Mouse (Mus musculus) left cerebral cortex, postnatal 14 days (tissue): ENCODE data around the gene Zfp462. TPM values are rescaled to one million over a fixed set of nuclear protein-coding genes. Genes with fewer than 3 reads are reported as not detected.

Experiments used
- DNase-seq, 2 experiments: peaks; one replicate each; pipeline ENCODE4 v3.0.0; 2021 to 2022; ENCODE audit warnings: low spot score in 2 of 2, mixed read lengths in 1 of 2
- intact Hi-C: fragments of 180-260 bp; cut with DNase I; formaldehyde crosslinking; loops from one replicate; pipeline ENCODE4 v1.15.1; 2025
- total RNA-seq, 2 experiments: library from RNA; stranded (reverse); gene quantifications; 2 replicates each; pipeline ENCODE4 v1.2.3; 2021

The Zfp462 gene
- total RNA-seq, 2 experiments from 2014 or later = 51.4 to 54.4 TPM

DNA sequence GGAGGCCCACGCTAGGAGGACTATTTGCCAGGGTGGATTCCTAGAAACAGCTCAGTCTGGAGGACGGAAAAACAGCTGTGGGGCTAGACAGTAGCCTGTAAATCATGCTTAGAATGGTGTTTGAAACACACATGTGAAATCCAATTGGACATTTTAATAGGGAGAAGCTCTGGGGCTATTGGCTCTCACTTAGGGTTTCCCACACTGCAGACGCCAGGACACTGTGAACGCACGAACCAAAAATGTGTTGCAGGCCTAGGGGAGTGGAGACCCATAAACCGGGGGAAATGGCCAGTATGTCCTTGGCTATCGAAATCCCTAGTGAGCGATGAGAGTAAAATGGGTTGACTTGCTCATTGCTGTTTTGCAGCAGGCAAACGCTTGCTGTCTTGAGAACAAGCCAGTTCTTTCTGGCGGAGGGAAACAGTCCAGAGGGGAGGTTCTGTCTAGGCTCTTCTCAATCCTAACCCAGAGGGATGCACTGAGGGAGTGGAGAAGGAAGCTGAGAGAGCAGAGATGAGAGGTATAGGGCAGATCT is 81.3 kb downstream of the Zfp462 start:
- no peak for DNase-seq
- intact Hi-C loops = no loop called here

GRCm38 (mm10) chr4:55030401-55030800 is 85.6 kb downstream of the Zfp462 start:
- intact Hi-C loops = loop anchor here (10.0 kb wide), 1 partner anchor 1096 kb away; no protein-coding TSS in a partner anchor
- no peak for DNase-seq

DNA sequence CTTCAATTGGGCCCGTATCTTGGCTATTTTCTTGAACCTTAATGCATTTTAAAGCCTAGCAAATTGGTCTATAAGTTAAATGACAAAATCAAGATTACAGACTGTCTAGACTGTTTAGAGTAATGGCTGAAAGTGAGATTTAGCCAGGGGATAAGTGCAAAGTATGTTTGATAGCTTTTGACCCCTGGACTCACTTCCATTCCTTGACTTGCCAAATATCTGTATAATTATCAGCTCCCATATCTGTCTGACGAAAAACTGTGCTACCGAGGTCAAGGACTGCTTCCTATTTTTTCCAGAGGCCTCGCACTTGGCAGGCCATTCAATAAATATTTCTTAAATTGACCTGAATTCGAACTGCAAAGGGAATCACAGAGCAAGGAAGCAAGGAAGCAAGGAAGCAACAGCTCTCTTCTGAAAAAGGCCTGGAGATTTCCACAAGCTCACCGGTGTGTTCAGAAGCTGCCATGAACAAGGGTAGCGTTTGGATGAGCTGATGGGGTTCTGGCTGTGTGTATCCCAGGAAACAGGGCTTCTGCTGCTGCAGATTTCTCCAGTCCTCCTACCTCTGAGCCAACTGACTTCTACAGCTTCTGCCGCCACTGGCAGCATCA is 87.6 kb downstream of the Zfp462 start:
- intact Hi-C loops = loop anchor here (10.0 kb wide), 1 partner anchor 1098 kb away; no protein-coding TSS in a partner anchor
- no peak for DNase-seq

DNA sequence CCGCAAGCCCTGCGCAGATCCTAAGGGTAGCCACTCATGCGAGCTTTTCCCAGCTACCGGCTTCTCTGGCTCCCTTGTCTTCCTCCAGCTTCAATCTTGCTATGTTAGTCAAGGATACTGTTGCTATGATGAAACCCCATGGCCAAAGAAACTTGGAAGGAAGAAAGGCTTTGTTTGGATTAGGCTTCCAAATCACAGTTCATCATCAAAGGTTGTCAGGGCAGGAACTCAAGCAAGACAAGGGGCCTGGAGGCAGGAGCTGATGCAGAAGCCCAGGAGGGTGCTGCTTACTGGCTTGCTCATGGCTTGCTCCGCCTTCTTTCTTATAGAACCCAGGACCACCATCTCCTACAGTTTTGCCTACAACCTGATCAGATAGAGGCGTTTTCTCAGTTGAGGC is 88.6 kb downstream of the Zfp462 start:
- intact Hi-C loops = loop anchor here (10.0 kb wide), 1 partner anchor 1099 kb away; no protein-coding TSS in a partner anchor
- no peak for DNase-seq

- intact Hi-C loops = loop anchor here (10.0 kb wide), 1 partner anchor 1103 kb away; no protein-coding TSS in a partner anchor
- no peak for DNase-seq
Measured at GRCm38 (mm10) chr4:55038139-55038538, 93.3 kb downstream of the Zfp462 start.

DNA sequence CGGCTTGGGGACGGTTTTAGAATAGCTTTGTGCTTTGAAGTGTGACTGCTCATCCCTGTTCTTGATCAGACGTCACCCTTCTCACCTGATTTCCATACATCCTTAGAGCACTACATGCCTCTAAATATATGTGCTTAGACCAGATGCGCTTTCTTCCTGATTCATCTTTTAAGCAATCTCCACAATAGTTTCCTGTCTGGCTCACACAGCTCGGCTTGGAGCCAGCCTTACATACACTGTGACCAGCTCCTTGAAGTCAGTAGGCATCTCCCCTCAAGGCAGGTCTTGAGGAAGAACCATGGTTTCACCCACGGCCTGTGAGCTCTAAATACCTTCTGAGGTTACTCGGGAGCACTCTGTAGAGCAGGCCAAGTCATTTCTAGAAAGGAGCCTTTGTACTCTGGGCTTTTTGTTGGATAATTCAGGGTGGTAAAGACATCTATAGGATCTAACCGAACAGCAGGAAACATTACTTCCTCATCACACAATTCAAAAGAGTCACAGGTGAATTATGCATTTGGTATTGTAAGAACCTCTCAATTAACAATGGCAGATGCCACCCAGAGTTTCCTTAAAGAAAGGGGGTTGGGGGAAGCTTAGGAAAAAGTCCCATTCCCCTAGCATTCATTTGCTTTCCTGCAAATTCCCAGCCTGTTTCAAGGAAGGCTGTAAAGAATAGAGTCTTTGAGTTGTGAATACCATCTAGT is 95.6 kb downstream of the Zfp462 start:
- peak; percentile 34 to 40 for DNase-seq
- intact Hi-C loops = no loop called here

DNA sequence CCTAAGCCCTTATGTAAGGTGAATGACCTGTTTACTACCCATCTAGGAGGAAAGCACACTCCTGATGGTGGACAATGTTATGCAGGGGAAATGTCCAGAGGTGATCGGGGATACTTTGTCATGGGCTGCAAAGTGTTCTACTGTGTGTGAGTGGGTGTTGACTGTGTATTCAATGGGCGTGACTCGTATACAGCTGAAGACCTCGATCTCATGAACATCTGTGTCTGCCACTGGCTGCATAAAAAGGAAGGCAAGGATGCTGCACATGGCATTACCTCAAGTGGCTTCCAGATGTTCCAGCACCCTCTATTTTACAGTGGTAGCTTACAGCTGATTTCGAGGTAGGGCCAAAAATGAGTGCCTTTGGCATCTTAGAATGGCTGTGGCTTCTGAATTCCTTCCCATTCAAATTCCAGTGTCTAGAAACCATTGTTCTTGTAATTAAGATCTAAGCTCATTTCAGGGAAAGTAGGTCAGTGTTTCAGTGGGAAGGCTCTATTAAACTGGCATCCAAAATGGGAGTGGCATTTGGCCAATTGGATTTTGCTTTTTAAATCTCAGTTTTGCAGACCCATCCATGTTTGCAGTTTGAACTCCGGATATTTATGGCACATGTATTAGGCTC is 96.4 kb downstream of the Zfp462 start:
- no peak for DNase-seq
- intact Hi-C loops = no loop called here

DNA sequence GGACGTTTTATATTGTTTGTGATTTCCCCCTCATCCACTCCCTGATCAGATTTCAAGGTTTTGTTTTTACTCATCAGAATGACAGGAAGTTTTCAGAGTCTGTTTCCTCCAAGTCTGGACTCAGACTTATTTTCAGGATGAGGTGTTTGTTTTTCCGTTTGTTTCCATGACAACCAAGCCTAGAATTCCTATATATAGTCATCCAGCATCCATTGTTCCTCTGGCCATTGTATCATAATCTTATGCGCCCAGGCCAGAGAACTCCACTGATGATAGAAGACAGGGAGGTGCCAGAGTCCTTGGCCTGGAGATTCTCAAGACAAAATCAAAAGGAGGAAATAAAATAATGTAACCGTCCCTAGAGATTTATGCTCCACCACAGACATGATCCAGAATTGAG is 97.7 kb downstream of the Zfp462 start:
- intact Hi-C loops = no loop called here
- no peak for DNase-seq

GRCm38 (mm10) chr4:55047266-55047665 is 102.4 kb downstream of the Zfp462 start:
- DNase-seq = no peak
- intact Hi-C loops = no loop called here

- intact Hi-C loops = no loop called here
- peak in 1 of 2 experiments; percentile 41 for DNase-seq
Measured at GRCm38 (mm10) chr4:55049938-55050610, 105.2 kb downstream of the Zfp462 start.

DNA sequence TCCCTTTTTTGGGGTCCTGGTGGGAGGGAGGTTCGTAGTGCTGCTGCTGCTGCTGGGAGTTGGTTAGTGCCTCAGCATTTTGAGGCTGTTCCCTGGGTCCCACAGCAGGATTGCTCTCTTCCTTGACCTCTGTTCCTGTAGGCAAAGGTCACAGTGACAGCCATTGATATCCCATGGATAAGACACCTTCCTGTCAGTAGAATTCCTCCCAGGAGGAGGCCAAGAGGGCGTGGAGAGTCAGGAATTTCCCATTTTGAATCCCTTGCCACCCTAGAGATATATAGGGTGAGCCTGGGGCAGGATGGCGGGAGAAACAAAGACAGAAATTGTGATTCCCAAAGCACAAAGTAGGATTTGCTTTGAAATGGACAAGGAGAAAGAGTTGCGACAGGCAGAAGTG is 106.5 kb downstream of the Zfp462 start:
- no peak for DNase-seq
- intact Hi-C loops = no loop called here

DNA sequence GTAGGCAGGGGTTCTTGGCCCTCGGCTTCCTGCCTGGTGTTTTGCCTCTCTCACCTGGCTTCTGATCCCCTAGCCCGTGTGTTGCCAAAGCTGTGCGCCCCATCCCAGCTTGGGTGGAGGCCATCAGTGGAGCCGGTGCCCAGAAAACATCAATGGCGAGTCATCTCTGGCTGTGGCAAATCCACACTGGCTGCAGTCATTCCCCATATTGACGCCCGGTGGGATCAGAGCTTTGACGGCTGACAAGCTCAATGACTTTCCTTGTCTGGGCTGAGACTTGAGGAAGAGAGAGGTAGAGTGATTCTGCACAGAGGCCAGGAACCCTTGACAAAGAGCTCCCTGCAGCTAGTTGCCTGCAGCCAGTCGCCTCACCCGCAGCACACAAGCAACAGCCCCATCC is 107.8 kb downstream of the Zfp462 start:
- no peak for DNase-seq
- intact Hi-C loops = no loop called here

DNA sequence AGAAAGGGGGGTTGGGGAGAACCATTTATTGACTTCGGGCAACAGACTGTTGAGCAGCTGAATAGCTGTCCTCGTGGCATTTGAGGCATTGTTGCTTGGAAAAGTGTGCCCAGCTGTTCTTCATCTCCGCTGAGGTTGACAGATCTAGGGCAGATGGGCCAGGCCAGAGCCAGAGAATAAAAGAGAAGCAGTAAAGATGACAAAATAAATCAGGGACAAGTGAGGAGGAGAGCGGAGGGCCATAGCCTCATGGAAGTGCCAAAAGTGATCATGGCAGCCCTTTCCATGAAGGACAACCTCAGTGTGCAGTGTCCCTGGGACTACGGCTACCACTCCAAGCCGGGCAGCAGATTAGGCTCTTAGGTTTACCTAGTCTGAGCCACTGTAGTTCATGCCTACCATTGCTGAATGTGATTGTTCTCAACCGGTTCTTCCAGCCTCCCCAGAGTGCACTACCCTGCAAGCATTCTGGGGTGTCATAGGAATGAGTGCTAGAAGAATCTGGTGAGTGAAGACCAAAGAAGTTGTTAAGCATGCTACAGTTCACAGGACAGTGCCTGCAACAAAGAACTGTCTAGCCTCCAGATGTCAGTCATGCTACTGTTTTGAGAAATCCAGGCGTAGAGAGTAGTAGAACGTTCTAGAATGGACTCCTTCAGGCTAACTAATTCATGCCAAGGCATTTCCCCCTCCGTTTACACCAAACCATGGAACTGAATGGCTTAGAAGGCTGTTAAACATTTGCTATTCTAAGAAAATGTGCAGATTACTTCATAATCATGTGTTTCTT is 113.0 kb downstream of the Zfp462 start:
- no peak for DNase-seq
- intact Hi-C loops = no loop called here

DNA sequence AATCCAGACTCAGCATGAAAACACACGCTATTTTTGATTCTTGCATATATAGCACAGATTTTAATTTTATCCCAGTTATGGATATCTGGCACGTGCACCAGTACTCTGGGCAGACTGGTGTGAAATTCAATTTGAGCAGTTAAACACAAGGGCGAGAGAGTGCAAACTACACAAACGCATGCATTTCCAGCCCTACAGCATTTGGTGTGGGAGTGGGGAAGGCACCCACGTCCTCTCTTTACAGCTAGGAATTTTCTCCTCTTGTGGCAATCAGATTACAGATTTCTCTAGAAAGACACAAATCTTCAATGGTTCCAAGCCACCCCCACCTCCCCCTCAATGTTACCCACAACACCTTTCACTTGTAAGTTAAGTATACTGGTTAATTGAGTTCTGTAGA is 114.1 kb downstream of the Zfp462 start:
- intact Hi-C loops = no loop called here
- no peak for DNase-seq

- DNase-seq = no peak
- intact Hi-C loops = loop anchor here (10.0 kb wide), 1 partner anchor 168 kb away; no protein-coding TSS in a partner anchor
Measured at GRCm38 (mm10) chr4:55066341-55067170, 121.7 kb downstream of the Zfp462 start.

- DNase-seq = no peak
- intact Hi-C loops = no loop called here
Measured at GRCm38 (mm10) chr4:55071535-55071934, 126.7 kb downstream of the Zfp462 start.

GRCm38 (mm10) chr4:55077133-55077889 is 132.5 kb downstream of the Zfp462 start:
- peak; percentile 66 to 73 for DNase-seq
- intact Hi-C loops = no loop called here
